ENCODE assay signal across 9 mouse cellular contexts in the genomic region with DNA sequence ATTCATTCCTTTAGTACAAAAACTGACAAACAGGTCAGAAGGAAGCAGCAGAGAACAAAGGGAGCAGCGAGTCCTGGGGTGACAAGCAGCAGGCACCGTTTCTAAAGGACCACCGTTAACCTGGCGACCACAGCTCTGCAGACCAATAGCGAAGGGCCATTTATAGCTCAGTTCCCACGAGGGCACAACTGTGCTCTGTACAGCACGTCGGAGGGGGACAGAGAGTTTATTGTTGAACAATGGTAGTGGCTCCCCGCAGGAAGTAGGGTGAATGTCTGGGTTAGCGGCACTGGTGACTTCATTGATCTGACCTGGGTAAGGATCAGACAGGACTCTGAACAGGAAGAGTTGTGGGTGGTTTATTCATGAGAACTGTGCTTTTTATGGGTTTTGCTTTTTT.
DNase-seq lines count a peak whose midpoint lies in the region; ATAC-seq and TF ChIP-seq lines count a peak whose summit lies in the region.
"Had no signal": no experiment of that assay in that cellular context is flagged by ENCODE, and none has a peak within 500 bp of the region (broad histone marks: within the 10 kb centered on the region; RNA-seq: fewer than 3 reads in every experiment).

No protein-coding gene starts in this region.

- H3K4me3 ChIP-seq in left cerebral cortex, adult 2 months, result no peak overlapping the region
- H3K4me3 ChIP-seq in midbrain, embryonic 15.5 days, result no peak overlapping the region

- intact Hi-C loops in left cerebral cortex, adult 2 months (cut with DNase I), result no loop called here
- intact Hi-C loops in left cerebral cortex, postnatal 25 days (cut with DNase I), result no loop called here

- H3K4me1 ChIP-seq in midbrain, embryonic 15.5 days, result peaks cover 34% of the 10 kb centered on the region

- no peak for TF ChIP-seq CTCF in left cerebral cortex, adult 2 months (IDR thresholded peaks at IDR 0.05)

- peak overlapping the region; percentile 19; the same call in 1 of the 2 replicates for H3K27ac ChIP-seq in left cerebral cortex, adult 2 months
- peak overlapping the region; percentile 49 for H3K27ac ChIP-seq in midbrain, embryonic 15.5 days
- H3K27ac ChIP-seq: macrophage had no signal

- DNase-seq in left cerebral cortex, adult 2 months (ENCODE audit: extremely low spot score in 1 of 2, low spot score in 2 of 2), result no peak
- DNase-seq in left cerebral cortex, postnatal 25 days (ENCODE audit: low spot score in 2 of 2), result no peak
- no peak for DNase-seq in gastrocnemius, postnatal 25 days
- no peak for DNase-seq in layer of hippocampus, postnatal 36 days
- DNase-seq in adrenal gland, adult 18-20 months (ENCODE audit: low spot score in 2 of 2), result no peak

- peak; percentile 27; the same call in 1 of the 2 replicates for ATAC-seq in common myeloid progenitor, adult 5-6 weeks (replicated peaks; ENCODE audit: low read depth, poor library complexity, severe bottlenecking)
- peak; percentile 20 to 39; a peak in 2 of 4 replicates for ATAC-seq in hematopoietic stem cell, adult 5-6 weeks (replicated peaks in 1 of 2; ENCODE audit: insufficient read depth in 1 of 2, low FRiP score in 2 of 2, low TSS enrichment in 1 of 2, low read depth in 1 of 2, poor library complexity in 2 of 2, severe bottlenecking in 2 of 2)
- ATAC-seq in midbrain, embryonic 15.5 days (replicated peaks), result peak; percentile 57

- H3K9me3 ChIP-seq in midbrain, embryonic 15.5 days, result no peaks in the 10 kb centered on the region

- H3K4me2 ChIP-seq in midbrain, embryonic 15.5 days, result 0 out of 2 replicates have a peak overlapping the region, but pooled peaks have one; percentile 2

- no peaks in the 10 kb centered on the region for H3K36me3 ChIP-seq in midbrain, embryonic 15.5 days (replicated peaks)

- 7% methylated on average over 10 of the region's 10 CpGs for WGBS in midbrain, embryonic 15.5 days

- no peak overlapping the region for H3K9ac ChIP-seq in midbrain, embryonic 15.5 days

- no peaks in the 10 kb centered on the region for H3K27me3 ChIP-seq in midbrain, embryonic 15.5 days (replicated peaks)
